Mouse (Mus musculus): Measurements from ENCODE around the gene Uqcrq. TPM values are rescaled to one million over a fixed set of nuclear protein-coding genes. Genes with fewer than 3 reads are reported as not detected.
"Not testable (repeated sequence)": the region's sequence is repeated elsewhere in the genome, so short reads cannot be mapped to it uniquely, and the experiment has no call there.

Gene Uqcrq
- polyA plus RNA-seq, 1 experiment from 2014 or later = 664 TPM

DNA sequence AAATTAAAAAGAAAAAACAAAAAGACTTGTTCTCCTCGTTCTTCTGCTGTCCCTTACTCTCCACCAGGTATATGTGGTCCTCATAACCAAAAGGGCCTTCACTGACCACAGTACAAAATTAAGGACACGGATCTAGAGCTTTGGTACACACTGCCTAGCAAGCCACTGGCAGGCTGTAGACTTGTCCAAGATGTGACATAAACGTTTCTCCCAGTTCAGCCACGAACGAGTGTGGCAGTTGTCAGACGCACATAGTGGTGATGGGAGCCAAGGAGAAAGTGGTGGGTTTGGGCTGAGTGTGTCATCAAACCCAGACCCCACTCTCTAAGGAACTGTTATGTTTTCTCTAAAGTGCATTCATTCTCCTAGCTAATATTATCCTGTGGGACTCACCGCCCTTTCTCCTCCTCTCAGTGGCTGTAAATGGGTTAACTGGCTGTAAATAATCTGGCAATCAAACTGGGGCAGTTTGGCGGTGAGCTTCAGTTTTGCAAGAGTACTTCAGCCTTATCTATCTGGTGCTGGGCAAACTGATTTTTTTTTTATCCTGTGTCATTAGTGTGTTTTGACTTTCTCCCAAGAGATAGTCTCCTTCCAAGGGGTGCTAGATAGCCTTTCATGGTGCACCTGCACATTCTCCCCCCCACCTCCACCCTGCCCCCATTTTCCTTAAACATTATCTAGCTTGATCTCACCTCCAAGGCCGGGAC lies 871 bp upstream of the Uqcrq start:
- no peaks in the 10 kb centered on the region for H3K27me3 ChIP-seq
- ChIA-PET CTCF (interaction anchor here (1.1 to 2.0 kb wide), 3 partner anchors 14 to 22 kb away, joined by 3 to 8 read pairs (median 3); no protein-coding TSS in a partner anchor), POLR2A (interaction anchor here (0.5 kb wide), 1 partner anchor 30 kb away, joined by 3 read pairs; no protein-coding TSS in a partner anchor)
- DNase-seq (ENCODE audit: low read depth, low spot score) (no peak), ATAC-seq (peak; percentile 4)
- TF ChIP-seq CTCF (IDR thresholded peaks at IDR 0.05) = no peak
- in situ Hi-C loops (cut with MboI; ENCODE audit: low pct_unique_long_range_greater_than_20kb) = no loop called here

- CTCF ChIA-PET = interaction anchor here (1.2 kb wide), 1 partner anchor 13 kb away, joined by 3 read pairs; no protein-coding TSS in a partner anchor
- no peaks in the 10 kb centered on the region for H3K27me3 ChIP-seq
- DNase-seq (ENCODE audit: low read depth, low spot score) = no peak
- in situ Hi-C loops (cut with MboI; ENCODE audit: low pct_unique_long_range_greater_than_20kb) = no loop called here
- TF ChIP-seq CTCF (IDR thresholded peaks at IDR 0.05) = no peak
- POLR2A ChIA-PET = no interaction called here
- ATAC-seq = peak; percentile 17
Observed at GRCm38 (mm10) chr11:53430300-53430669, 346 bp downstream of the Uqcrq start.

GRCm38 (mm10) chr11:53429182-53429581 lies 1.4 kb downstream of the Uqcrq start:
- no peak for ATAC-seq
- TF ChIP-seq CTCF (IDR thresholded peaks at IDR 0.05) = no peak
- POLR2A ChIA-PET = no interaction called here
- H3K27me3 ChIP-seq = no peaks in the 10 kb centered on the region
- CTCF ChIA-PET = no interaction called here
- in situ Hi-C loops (cut with MboI; ENCODE audit: low pct_unique_long_range_greater_than_20kb) = no loop called here
- no peak for DNase-seq (ENCODE audit: low read depth, low spot score)

- no peaks in the 10 kb centered on the region for H3K27me3 ChIP-seq
- CTCF ChIA-PET = no interaction called here
- ATAC-seq (no peak), DNase-seq (ENCODE audit: low read depth, low spot score) (no peak)
- in situ Hi-C loops (cut with MboI; ENCODE audit: low pct_unique_long_range_greater_than_20kb) = no loop called here
- POLR2A ChIA-PET = no interaction called here
- TF ChIP-seq CTCF (IDR thresholded peaks at IDR 0.05) = no peak
Observed at GRCm38 (mm10) chr11:53428716-53429057, 1.9 kb downstream of the Uqcrq start.

DNA sequence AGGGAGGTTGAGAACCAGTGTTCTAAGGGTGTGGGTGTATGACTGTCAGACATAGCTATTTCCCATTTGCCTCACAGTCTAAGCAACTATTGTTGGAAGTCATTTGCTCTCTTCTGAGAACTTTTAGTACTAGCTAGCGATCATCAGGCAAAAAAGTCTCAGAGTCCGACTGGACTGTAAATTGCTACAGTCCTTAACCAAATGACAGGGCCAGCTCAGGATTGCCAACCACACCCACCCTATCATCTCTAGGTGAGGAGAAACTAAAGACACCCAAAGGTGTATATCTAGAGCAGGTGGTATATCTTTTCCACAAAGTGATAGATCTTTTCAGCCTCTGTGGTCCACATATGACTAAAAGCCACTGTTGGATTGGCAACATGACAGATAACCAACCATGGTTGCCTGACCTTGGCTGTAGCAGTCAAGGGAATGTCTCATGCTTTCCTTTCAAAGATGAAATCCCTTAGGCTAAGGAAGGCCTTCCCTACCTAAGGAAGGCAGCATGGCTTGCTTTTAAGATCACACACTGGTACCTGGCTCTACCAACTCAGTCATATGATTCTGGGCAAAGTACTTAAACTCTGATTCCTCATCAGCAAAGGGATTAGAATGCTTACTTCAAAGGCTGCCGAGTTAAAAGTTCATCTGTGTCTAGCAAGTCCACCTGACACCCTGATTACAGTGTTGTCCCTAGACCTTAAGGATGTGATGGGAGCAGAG lies 2.5 kb downstream of the Uqcrq start:
- no peak for DNase-seq (ENCODE audit: low read depth, low spot score)
- no peaks in the 10 kb centered on the region for H3K27me3 ChIP-seq
- no peak for TF ChIP-seq CTCF (IDR thresholded peaks at IDR 0.05)
- ChIA-PET POLR2A (no interaction called here), CTCF (interaction anchor here (0.6 to 1.4 kb wide), 3 partner anchors 8 to 124 kb away, joined by 3 to 4 read pairs (median 3); no protein-coding TSS in a partner anchor)
- in situ Hi-C loops (cut with MboI; ENCODE audit: low pct_unique_long_range_greater_than_20kb) = no loop called here
- no peak for ATAC-seq

- CTCF ChIA-PET = interaction anchor here (1.4 kb wide), 1 partner anchor 16 kb away, joined by 4 read pairs; no protein-coding TSS in a partner anchor
- H3K27me3 ChIP-seq; DNase-seq (ENCODE audit: low read depth, low spot score); POLR2A ChIA-PET; ATAC-seq; in situ Hi-C loops (cut with MboI; ENCODE audit: low pct_unique_long_range_greater_than_20kb): not testable (repeated sequence)
Observed at GRCm38 (mm10) chr11:53426914-53427313, 3.7 kb downstream of the Uqcrq start.

GRCm38 (mm10) chr11:53425711-53426255 lies 4.8 kb downstream of the Uqcrq start:
- CTCF ChIA-PET = interaction anchor here (2.9 kb wide), 1 partner anchor 14 kb away, joined by 8 read pairs; no protein-coding TSS in a partner anchor
- TF ChIP-seq CTCF (IDR thresholded peaks at IDR 0.05) = no peak
- POLR2A ChIA-PET = interaction anchor here (1.5 kb wide), 1 partner anchor 10 kb away, joined by 5 read pairs; no protein-coding TSS in a partner anchor
- in situ Hi-C loops (cut with MboI; ENCODE audit: low pct_unique_long_range_greater_than_20kb) = no loop called here
- DNase-seq (ENCODE audit: low read depth, low spot score) = no peak
- no peaks in the 10 kb centered on the region for H3K27me3 ChIP-seq
- ATAC-seq = no peak

DNA sequence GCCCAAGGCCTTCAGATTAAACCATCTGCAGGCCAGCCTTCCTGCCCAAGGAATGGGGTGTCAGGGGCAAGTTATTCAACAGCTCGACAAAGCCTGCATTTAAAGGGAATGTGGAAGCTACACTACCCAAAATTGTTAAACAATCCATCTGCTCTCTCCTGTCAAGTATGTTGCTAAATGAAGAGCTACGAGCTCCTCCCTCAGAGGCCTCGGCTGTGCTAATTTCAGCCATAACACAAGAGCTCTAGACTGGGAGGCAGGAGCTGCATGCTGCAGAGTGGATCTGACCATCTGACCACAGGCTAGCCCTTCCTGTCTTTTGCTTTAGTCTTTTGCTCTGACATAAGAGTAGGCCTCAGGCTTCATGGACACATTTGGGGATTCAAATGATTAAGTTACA lies 5.4 kb downstream of the Uqcrq start:
- POLR2A ChIA-PET = interaction anchor here (1.5 kb wide), 1 partner anchor 10 kb away, joined by 5 read pairs; no protein-coding TSS in a partner anchor
- in situ Hi-C loops (cut with MboI; ENCODE audit: low pct_unique_long_range_greater_than_20kb) = no loop called here
- no peaks in the 10 kb centered on the region for H3K27me3 ChIP-seq
- CTCF ChIA-PET = interaction anchor here (1.3 to 2.9 kb wide), 2 partner anchors 13 to 17 kb away, joined by 4 to 8 read pairs; no protein-coding TSS in a partner anchor
- ATAC-seq (no peak), DNase-seq (ENCODE audit: low read depth, low spot score) (no peak)
- TF ChIP-seq CTCF (IDR thresholded peaks at IDR 0.05) = no peak

DNA sequence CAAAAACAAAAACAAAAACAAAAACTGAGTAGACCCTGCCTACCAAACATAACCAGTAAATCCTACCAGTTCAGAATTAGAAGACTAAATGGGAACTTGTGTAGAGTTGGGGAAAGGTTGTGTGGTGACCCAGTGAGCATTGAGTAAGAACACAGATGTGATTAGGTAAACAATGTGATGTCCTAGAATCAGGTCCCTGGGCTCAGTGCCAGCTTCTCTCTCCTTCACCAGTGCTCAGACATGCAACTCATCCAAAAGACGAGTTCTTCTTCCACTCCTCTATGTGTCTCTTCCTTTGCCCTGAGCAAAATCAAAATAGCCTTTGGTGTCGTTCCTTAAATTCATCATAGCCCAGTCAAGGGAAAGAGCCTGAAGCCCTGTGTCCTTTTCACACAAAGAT lies 5.8 kb downstream of the Uqcrq start:
- TF ChIP-seq CTCF (IDR thresholded peaks at IDR 0.05) = no peak
- ATAC-seq (no peak), DNase-seq (ENCODE audit: low read depth, low spot score) (no peak)
- CTCF ChIA-PET = interaction anchor here (1.3 to 2.9 kb wide), 2 partner anchors 13 to 17 kb away, joined by 4 to 8 read pairs; no protein-coding TSS in a partner anchor
- in situ Hi-C loops (cut with MboI; ENCODE audit: low pct_unique_long_range_greater_than_20kb) = no loop called here
- no peaks in the 10 kb centered on the region for H3K27me3 ChIP-seq
- POLR2A ChIA-PET = interaction anchor here (1.5 kb wide), 1 partner anchor 9 kb away, joined by 5 read pairs; no protein-coding TSS in a partner anchor

GRCm38 (mm10) chr11:53423036-53423435 lies 7.6 kb downstream of the Uqcrq start, which contains the start of gene Leap2:
Gene Leap2 (minus strand): TSS chr11:53423170.
- ChIA-PET CTCF (interaction anchor here (1.0 to 2.9 kb wide), 2 partner anchors 9 to 11 kb away, joined by 4 to 8 read pairs; no protein-coding TSS in a partner anchor), POLR2A (no interaction called here)
- DNase-seq (ENCODE audit: low read depth, low spot score) = no peak
- no peak for TF ChIP-seq CTCF (IDR thresholded peaks at IDR 0.05)
- in situ Hi-C loops (cut with MboI; ENCODE audit: low pct_unique_long_range_greater_than_20kb) = no loop called here
- no peak for ATAC-seq
- H3K27me3 ChIP-seq = no peaks in the 10 kb centered on the region

All from Patski (cell line).